Mouse (Mus musculus): ENCODE results near the gene Ccdc162.

Gene Ccdc162

GRCm38 (mm10) chr10:41578541-41578940, 137.9 kb downstream of the Ccdc162 start:
- no peak for DNase-seq (ENCODE audit: low read depth)

- DNase-seq (ENCODE audit: low read depth): no peak
Measured at GRCm38 (mm10) chr10:41576328-41576833, 140.1 kb downstream of the Ccdc162 start.

- DNase-seq (ENCODE audit: low read depth): no peak
Measured at GRCm38 (mm10) chr10:41575451-41576327, 140.7 kb downstream of the Ccdc162 start.

- DNase-seq (ENCODE audit: low read depth): peak; percentile 34
Measured at GRCm38 (mm10) chr10:41573190-41573589, 143.2 kb downstream of the Ccdc162 start.

- no peak for DNase-seq (ENCODE audit: low read depth)
Measured at GRCm38 (mm10) chr10:41572274-41572673, 144.2 kb downstream of the Ccdc162 start.

GRCm38 (mm10) chr10:41571065-41571464, 145.4 kb downstream of the Ccdc162 start:
- peak; percentile 46 for DNase-seq (ENCODE audit: low read depth)

- peak; percentile 27 for DNase-seq (ENCODE audit: low read depth)
Measured at GRCm38 (mm10) chr10:41568306-41568705, 148.1 kb downstream of the Ccdc162 start.

- DNase-seq (ENCODE audit: low read depth): peak; percentile 92
Measured at GRCm38 (mm10) chr10:41565141-41565540, 151.3 kb downstream of the Ccdc162 start.

GRCm38 (mm10) chr10:41561701-41562395, 154.6 kb downstream of the Ccdc162 start:
- no peak for DNase-seq (ENCODE audit: low read depth)

- DNase-seq (ENCODE audit: low read depth): no peak
Measured at GRCm38 (mm10) chr10:41558401-41558800, 158.0 kb downstream of the Ccdc162 start.

GRCm38 (mm10) chr10:41555081-41555480, 161.4 kb downstream of the Ccdc162 start:
- DNase-seq (ENCODE audit: low read depth): no peak

GRCm38 (mm10) chr10:41553711-41554110, 162.7 kb downstream of the Ccdc162 start:
- DNase-seq (ENCODE audit: low read depth): no peak

GRCm38 (mm10) chr10:41552847-41553589, 163.4 kb downstream of the Ccdc162 start:
- no peak for DNase-seq (ENCODE audit: low read depth)

GRCm38 (mm10) chr10:41552319-41552718, 164.1 kb downstream of the Ccdc162 start:
- peak; percentile 30 for DNase-seq (ENCODE audit: low read depth)

GRCm38 (mm10) chr10:41550711-41551110, 165.7 kb downstream of the Ccdc162 start:
- no peak for DNase-seq (ENCODE audit: low read depth)

GRCm38 (mm10) chr10:41546396-41547165, 169.9 kb downstream of the Ccdc162 start:
- DNase-seq (ENCODE audit: low read depth): no peak

GRCm38 (mm10) chr10:41545224-41545755, 171.1 kb downstream of the Ccdc162 start:
- no peak for DNase-seq (ENCODE audit: low read depth)

GRCm38 (mm10) chr10:41544481-41545190, 171.8 kb downstream of the Ccdc162 start:
- no peak for DNase-seq (ENCODE audit: low read depth)

GRCm38 (mm10) chr10:41543844-41544243, 172.6 kb downstream of the Ccdc162 start:
- DNase-seq (ENCODE audit: low read depth): no peak

- no peak for DNase-seq (ENCODE audit: low read depth)
Measured at GRCm38 (mm10) chr10:41543439-41543838, 173.0 kb downstream of the Ccdc162 start.
